Mouse (Mus musculus) heart, embryonic 15.5 days (tissue): ENCODE results near the gene Micall2. TPM values are rescaled to one million over a fixed set of nuclear protein-coding genes. Genes with fewer than 3 reads are reported as not detected.
A peak's percentile ranks its signal among the peaks of the same experiment; 100 is the strongest.

Experiments
- ATAC-seq: fragments of 200-750 bp; cut with Nextera tagmentation; replicated peaks from 2 replicates; pipeline ENCODE4 v1.8.0; 2017; ENCODE audit warnings: low read depth, moderate TSS enrichment; ENCODE audit not compliant: insufficient number of reproducible peaks, insufficient read depth, low FRiP score
- H3K27ac ChIP-seq: fragments of 300-500 bp; sonication (generic); 2 replicates; pipeline ENCODE4 v1.5.1; 2015; ENCODE audit warnings: mild to moderate bottlenecking, inconsistent platforms
- H3K27me3 ChIP-seq: fragments of 300-500 bp; sonication (generic); 2 replicates; pipeline ENCODE4 v1.6.1; 2015; ENCODE audit warnings: inconsistent platforms
- H3K36me3 ChIP-seq: fragments of 300-500 bp; sonication (generic); 2 replicates; pipeline ENCODE4 v1.6.1; 2015; ENCODE audit warnings: mild to moderate bottlenecking, inconsistent platforms
- H3K4me1 ChIP-seq: fragments of 300-500 bp; sonication (generic); replicated peaks from 2 replicates; pipeline ENCODE4 v1.6.1; 2015; ENCODE audit warnings: inconsistent platforms
- H3K4me2 ChIP-seq: fragments of 300-500 bp; sonication (generic); 2 replicates; pipeline ENCODE4 v1.6.1; 2015; ENCODE audit warnings: inconsistent platforms, mild to moderate bottlenecking, moderate library complexity
- H3K4me3 ChIP-seq: fragments of 300-500 bp; sonication (generic); 2 replicates; pipeline ENCODE4 v1.5.1; 2015; ENCODE audit warnings: mild to moderate bottlenecking, inconsistent platforms
- H3K9ac ChIP-seq: fragments of 300-500 bp; sonication (generic); 2 replicates; pipeline ENCODE4 v1.6.1; 2015; ENCODE audit warnings: mild to moderate bottlenecking, inconsistent platforms
- H3K9me3 ChIP-seq: fragments of 300-500 bp; sonication (generic); replicated peaks from 2 replicates; pipeline ENCODE4 v1.6.1; 2016; ENCODE audit warnings: inconsistent platforms
- WGBS: fragments of 180-500 bp; shearing (Covaris S2); methylation state at CpG from one replicate; pipeline ENCODE4 v1.1.7; 2015; ENCODE audit warnings: mixed read lengths; 5-methylcytosine and 5-hydroxymethylcytosine counted together
- polyA plus RNA-seq: library from polyadenylated mRNA; unstranded; fragments of >200 nt; fragmentation: Nextera tagmentation; extraction: Ambion mirVana; gene quantifications from 2 replicates; pipeline ENCODE4 v1.2.1, GENCODE M21; 2015

The Micall2 gene
- polyA plus RNA-seq, 1 experiment from 2014 or later: 1.3 TPM

GRCm38 (mm10) chr5:139727261-139727660 is 8.9 kb downstream of the Micall2 start:
- H3K4me3 ChIP-seq: no peak overlapping the region
- 77% methylated on average over 11 of the region's 11 CpGs for WGBS
- H3K36me3 ChIP-seq: no peaks in the 10 kb centered on the region
- H3K27ac ChIP-seq: no peak overlapping the region
- no peaks in the 10 kb centered on the region for H3K27me3 ChIP-seq
- no peak overlapping the region for H3K9ac ChIP-seq
- no peak overlapping the region for H3K4me2 ChIP-seq
- H3K4me1 ChIP-seq: peaks cover 24% of the 10 kb centered on the region
- H3K9me3 ChIP-seq: no peaks in the 10 kb centered on the region
- no peak for ATAC-seq

- Histone ChIP-seq H3K27ac (no peak overlapping the region), H3K4me3 (no peak overlapping the region), H3K27me3 (no peaks in the 10 kb centered on the region), H3K4me2 (no peak overlapping the region), H3K36me3 (no peaks in the 10 kb centered on the region), H3K9ac (no peak overlapping the region), H3K4me1 (peaks cover 20% of the 10 kb centered on the region), H3K9me3 (no peaks in the 10 kb centered on the region)
- no peak for ATAC-seq
- WGBS: 72% methylated on average over 3 of the region's 3 CpGs
Measured at GRCm38 (mm10) chr5:139726186-139726585, 9.9 kb downstream of the Micall2 start.

- Histone ChIP-seq H3K36me3 (no peaks in the 10 kb centered on the region), H3K27ac (no peak overlapping the region), H3K27me3 (no peaks in the 10 kb centered on the region), H3K9me3 (no peaks in the 10 kb centered on the region), H3K4me2 (no peak overlapping the region), H3K4me3 (no peak overlapping the region), H3K4me1 (peaks cover 12% of the 10 kb centered on the region), H3K9ac (no peak overlapping the region)
- no peak for ATAC-seq
- 49% methylated on average over 10 of the region's 10 CpGs for WGBS
Measured at GRCm38 (mm10) chr5:139724336-139725116, 11.6 kb downstream of the Micall2 start.

- 63% methylated on average over 9 of the region's 9 CpGs for WGBS
Measured at GRCm38 (mm10) chr5:139723113-139723512, 13.0 kb downstream of the Micall2 start.

GRCm38 (mm10) chr5:139722709-139723108 is 13.4 kb downstream of the Micall2 start:
- ATAC-seq: no peak
- no peak overlapping the region for H3K9ac ChIP-seq
- WGBS: 52% methylated on average over 6 of the region's 6 CpGs

More at GRCm38 (mm10) chr5:139723113-139723512, 13.0 kb downstream of the Micall2 start:
- no peak overlapping the region for H3K27ac ChIP-seq
- H3K36me3 ChIP-seq: no peaks in the 10 kb centered on the region
- no peaks in the 10 kb centered on the region for H3K27me3 ChIP-seq
- H3K9me3 ChIP-seq: no peaks in the 10 kb centered on the region
- peaks cover 12% of the 10 kb centered on the region for H3K4me1 ChIP-seq
- H3K9ac ChIP-seq: no peak overlapping the region
- H3K4me2 ChIP-seq: no peak overlapping the region
- H3K4me3 ChIP-seq: no peak overlapping the region
- no peak for ATAC-seq

GRCm38 (mm10) chr5:139718949-139719348 is 17.2 kb downstream of the Micall2 start:
- H3K4me2 ChIP-seq: no peak overlapping the region
- no peak overlapping the region for H3K4me3 ChIP-seq
- no peaks in the 10 kb centered on the region for H3K27me3 ChIP-seq
- H3K9me3 ChIP-seq: no peaks in the 10 kb centered on the region
- H3K36me3 ChIP-seq: no peaks in the 10 kb centered on the region
- no peak for ATAC-seq
- H3K9ac ChIP-seq: no peak overlapping the region
- no peak overlapping the region for H3K27ac ChIP-seq
- H3K4me1 ChIP-seq: peaks cover 4% of the 10 kb centered on the region; the same call in 1 of the 2 replicates
- WGBS: 80% methylated on average over 7 of the region's 7 CpGs

More at GRCm38 (mm10) chr5:139722709-139723108, 13.4 kb downstream of the Micall2 start:
- no peak overlapping the region for H3K4me3 ChIP-seq
- peaks cover 12% of the 10 kb centered on the region for H3K4me1 ChIP-seq
- no peaks in the 10 kb centered on the region for H3K9me3 ChIP-seq
- H3K36me3 ChIP-seq: no peaks in the 10 kb centered on the region
- H3K27ac ChIP-seq: no peak overlapping the region
- no peak overlapping the region for H3K4me2 ChIP-seq
- H3K27me3 ChIP-seq: no peaks in the 10 kb centered on the region

- Histone ChIP-seq H3K27ac (no peak overlapping the region), H3K27me3 (no peaks in the 10 kb centered on the region), H3K36me3 (no peaks in the 10 kb centered on the region), H3K4me1 (peaks cover 4% of the 10 kb centered on the region; the same call in 1 of the 2 replicates), H3K9me3 (no peaks in the 10 kb centered on the region), H3K4me2 (no peak overlapping the region), H3K4me3 (no peak overlapping the region), H3K9ac (no peak overlapping the region)
- ATAC-seq: no peak
- WGBS: 64% methylated on average over 6 of the region's 6 CpGs
Measured at GRCm38 (mm10) chr5:139718540-139718939, 17.6 kb downstream of the Micall2 start.

GRCm38 (mm10) chr5:139717723-139718122 is 18.4 kb downstream of the Micall2 start:
- Histone ChIP-seq H3K4me3 (no peak overlapping the region), H3K4me2 (no peak overlapping the region), H3K4me1 (peaks cover 2% of the 10 kb centered on the region; the same call in 1 of the 2 replicates), H3K9me3 (no peaks in the 10 kb centered on the region), H3K27me3 (no peaks in the 10 kb centered on the region), H3K9ac (no peak overlapping the region), H3K27ac (no peak overlapping the region), H3K36me3 (no peaks in the 10 kb centered on the region)
- 96% methylated on average over 2 of the region's 2 CpGs for WGBS
- ATAC-seq: no peak

GRCm38 (mm10) chr5:139706496-139706895 is 29.6 kb downstream of the Micall2 start:
- Histone ChIP-seq H3K36me3 (no peaks in the 10 kb centered on the region), H3K27me3 (no peaks in the 10 kb centered on the region), H3K9ac (no peak overlapping the region), H3K27ac (no peak overlapping the region), H3K4me3 (no peak overlapping the region), H3K4me1 (0 out of 2 replicates have a peak, but pooled peaks cover 7% of the 10 kb centered on the region), H3K4me2 (no peak overlapping the region), H3K9me3 (no peaks in the 10 kb centered on the region; the same call in 1 of the 2 replicates)
- 87% methylated on average over 10 of the region's 10 CpGs for WGBS
- no peak for ATAC-seq

GRCm38 (mm10) chr5:139702905-139703304 is 33.2 kb downstream of the Micall2 start:
- no peaks in the 10 kb centered on the region for H3K36me3 ChIP-seq
- WGBS: 52% methylated on average over 2 of the region's 2 CpGs
- no peak overlapping the region for H3K4me2 ChIP-seq
- no peaks in the 10 kb centered on the region for H3K9me3 ChIP-seq
- 0 out of 2 replicates have a peak, but pooled peaks cover 7% of the 10 kb centered on the region for H3K4me1 ChIP-seq
- no peak overlapping the region for H3K4me3 ChIP-seq
- H3K9ac ChIP-seq: no peak overlapping the region
- no peak overlapping the region for H3K27ac ChIP-seq
- ATAC-seq: peak; percentile 23; the same call in 1 of the 2 replicates
- H3K27me3 ChIP-seq: no peaks in the 10 kb centered on the region

- H3K4me3 ChIP-seq: no peak overlapping the region
- WGBS: 15% methylated on average over 10 of the region's 10 CpGs
- no peaks in the 10 kb centered on the region for H3K36me3 ChIP-seq
- no peaks in the 10 kb centered on the region for H3K9me3 ChIP-seq
- peak; percentile 41; the same call in 1 of the 2 replicates for ATAC-seq
- 0 out of 2 replicates have a peak, but pooled peaks cover 7% of the 10 kb centered on the region for H3K4me1 ChIP-seq
- H3K27ac ChIP-seq: no peak overlapping the region
- peak overlapping the region; percentile 3; the same call in 1 of the 2 replicates for H3K4me2 ChIP-seq
- H3K9ac ChIP-seq: no peak overlapping the region
- no peaks in the 10 kb centered on the region for H3K27me3 ChIP-seq
Measured at GRCm38 (mm10) chr5:139702236-139702635, 33.9 kb downstream of the Micall2 start.
